Mouse (Mus musculus) midbrain, postnatal 0 days (tissue): ENCODE data around the gene Kalrn. TPM values are rescaled to one million over a fixed set of nuclear protein-coding genes. Genes with fewer than 3 reads are reported as not detected.

Source experiments
- ATAC-seq: fragments of 200-750 bp; cut with Nextera tagmentation; 2 replicates; pipeline ENCODE4 v1.8.0; 2017; ENCODE audit warnings: moderate number of reproducible peaks, mild to moderate bottlenecking, moderate TSS enrichment, moderate library complexity; ENCODE audit not compliant: low FRiP score
- DNase-seq: peaks from one replicate; pipeline ENCODE4 v3.0.0-alpha.2; 2015; ENCODE audit warnings: low spot score
- H3K27ac ChIP-seq: fragments of 300-500 bp; sonication (generic); 2 replicates; pipeline ENCODE4 v1.5.1; 2014; ENCODE audit warnings: low read depth, mild to moderate bottlenecking, low read length, mixed read lengths
- H3K27me3 ChIP-seq: fragments of 300-500 bp; sonication (generic); 2 replicates; pipeline ENCODE4 v1.6.1; 2014; ENCODE audit warnings: low read length, control low read depth, mixed read lengths; ENCODE audit not compliant: insufficient read depth
- H3K36me3 ChIP-seq: fragments of 300-500 bp; sonication (generic); 2 replicates; pipeline ENCODE4 v1.6.1; 2014; ENCODE audit warnings: low read length, control low read depth, mixed read lengths; ENCODE audit not compliant: insufficient read depth
- H3K4me1 ChIP-seq: fragments of 300-500 bp; sonication (generic); 2 replicates; pipeline ENCODE4 v1.6.1; 2014; ENCODE audit warnings: mild to moderate bottlenecking, control low read depth, antibody characterized with exemption, low read length, mixed read lengths; ENCODE audit not compliant: insufficient read depth
- H3K4me2 ChIP-seq: fragments of 300-500 bp; sonication (generic); 2 replicates; pipeline ENCODE4 v1.6.1; 2014; ENCODE audit warnings: low read depth, mild to moderate bottlenecking, low read length, mixed read lengths; ENCODE audit not compliant: poor library complexity, severe bottlenecking
- H3K4me3 ChIP-seq: fragments of 300-500 bp; sonication (generic); 2 replicates; pipeline ENCODE4 v1.5.1; 2014; ENCODE audit warnings: low read depth, mild to moderate bottlenecking, low read length, moderate library complexity
- H3K9ac ChIP-seq: fragments of 300-500 bp; sonication (generic); replicated peaks from 2 replicates; pipeline ENCODE4 v1.6.1; 2014; ENCODE audit warnings: mild to moderate bottlenecking, low read length, moderate library complexity, mixed read lengths; ENCODE audit not compliant: poor library complexity, severe bottlenecking
- H3K9me3 ChIP-seq: fragments of 300-500 bp; sonication (generic); 2 replicates; pipeline ENCODE4 v1.6.1; 2016; ENCODE audit warnings: low read length, control low read depth
- CTCF ChIP-seq: IDR thresholded peaks from 2 replicates; pipeline ENCODE4 v1.5.1; 2016; ENCODE audit warnings: antibody characterized with exemption, mild to moderate bottlenecking
- WGBS: fragments of 180-500 bp; shearing (Covaris S2); extraction: QIAGEN DNeasy Blood & Tissue Kit; methylation state at CpG from one replicate; pipeline ENCODE4 v1.1.7; 2014; 5-methylcytosine and 5-hydroxymethylcytosine counted together
- polyA plus RNA-seq: library from polyadenylated mRNA; unstranded; fragments of >200 nt; fragmentation: Nextera tagmentation; extraction: Ambion mirVana; gene quantifications from 2 replicates; pipeline ENCODE4 v1.2.1, GENCODE M21; 2015
- total RNA-seq: library from RNA; depleted of rRNA; stranded (reverse); fragments of >200 nt; gene quantifications from 2 replicates; pipeline ENCODE4 v1.2.3, GENCODE M21; 2014

Gene Kalrn
- total and polyA plus RNA-seq, 2 experiments from 2014 or later, result 23.6 to 128 TPM

GRCm38 (mm10) chr16:34417383-34417782 lies 155.9 kb downstream of the Kalrn start:
- H3K4me1 ChIP-seq, result peaks cover 10% of the 10 kb centered on the region; the same call in 1 of the 2 replicates
- TF ChIP-seq CTCF, result no peak
- H3K4me2 ChIP-seq, result no peak overlapping the region
- ATAC-seq (no peak), DNase-seq (no peak)
- H3K4me3 ChIP-seq, result no peak overlapping the region
- no peak overlapping the region for H3K9ac ChIP-seq
- H3K27me3 ChIP-seq, result no peaks in the 10 kb centered on the region
- H3K9me3 ChIP-seq, result no peaks in the 10 kb centered on the region
- WGBS, result 78% methylated on average over 3 of the region's 3 CpGs
- H3K36me3 ChIP-seq, result no peaks in the 10 kb centered on the region
- no peak overlapping the region for H3K27ac ChIP-seq

GRCm38 (mm10) chr16:34414581-34414980 lies 158.8 kb downstream of the Kalrn start:
- ATAC-seq (no peak), DNase-seq (peak; percentile 31)
- no peak for TF ChIP-seq CTCF
- H3K27ac ChIP-seq, result no peak overlapping the region
- no peak overlapping the region for H3K4me2 ChIP-seq
- H3K27me3 ChIP-seq, result no peaks in the 10 kb centered on the region
- no peaks in the 10 kb centered on the region for H3K36me3 ChIP-seq
- no peak overlapping the region for H3K9ac ChIP-seq
- H3K4me3 ChIP-seq, result no peak overlapping the region
- H3K9me3 ChIP-seq, result no peaks in the 10 kb centered on the region
- 70% methylated on average over 7 of the region's 7 CpGs for WGBS
- peaks cover 10% of the 10 kb centered on the region; the same call in 1 of the 2 replicates for H3K4me1 ChIP-seq

GRCm38 (mm10) chr16:34413868-34414333 lies 159.4 kb downstream of the Kalrn start:
- no peak for TF ChIP-seq CTCF
- Histone ChIP-seq H3K4me3 (no peak overlapping the region), H3K27ac (peak overlapping the region; percentile 26; the same call in 1 of the 2 replicates), H3K9me3 (no peaks in the 10 kb centered on the region), H3K4me1 (peaks cover 10% of the 10 kb centered on the region; the same call in 1 of the 2 replicates), H3K9ac (no peak overlapping the region), H3K36me3 (no peaks in the 10 kb centered on the region), H3K4me2 (no peak overlapping the region), H3K27me3 (no peaks in the 10 kb centered on the region)
- ATAC-seq, result peak; percentile 65
- 24% methylated on average over 10 of the region's 10 CpGs for WGBS
- peak; percentile 83 for DNase-seq

- TF ChIP-seq CTCF, result no peak
- DNase-seq (no peak), ATAC-seq (no peak)
- H3K4me3 ChIP-seq, result no peak overlapping the region
- 0 out of 2 replicates have a peak, but pooled peaks cover 2% of the 10 kb centered on the region for H3K4me1 ChIP-seq
- no peak overlapping the region for H3K4me2 ChIP-seq
- no peaks in the 10 kb centered on the region for H3K36me3 ChIP-seq
- no peak overlapping the region for H3K9ac ChIP-seq
- WGBS, result 84% methylated on average over 8 of the region's 8 CpGs
- H3K27me3 ChIP-seq, result no peaks in the 10 kb centered on the region
- H3K27ac ChIP-seq, result no peak overlapping the region
- no peaks in the 10 kb centered on the region for H3K9me3 ChIP-seq
Measured at GRCm38 (mm10) chr16:34407036-34407435, 166.3 kb downstream of the Kalrn start.

- Histone ChIP-seq H3K4me1 (0 out of 2 replicates have a peak, but pooled peaks cover 2% of the 10 kb centered on the region), H3K9ac (no peak overlapping the region), H3K27me3 (no peaks in the 10 kb centered on the region), H3K4me3 (no peak overlapping the region), H3K36me3 (no peaks in the 10 kb centered on the region), H3K27ac (no peak overlapping the region), H3K4me2 (no peak overlapping the region), H3K9me3 (no peaks in the 10 kb centered on the region)
- no peak for ATAC-seq
- DNase-seq, result no peak
- WGBS, result 85% methylated on average over 5 of the region's 5 CpGs
- TF ChIP-seq CTCF, result no peak
Measured at GRCm38 (mm10) chr16:34405094-34405493, 168.2 kb downstream of the Kalrn start.

- 0 out of 2 replicates have a peak, but pooled peaks cover 2% of the 10 kb centered on the region for H3K4me1 ChIP-seq
- 69% methylated on average over 1 of the region's 1 CpGs for WGBS
- no peak overlapping the region for H3K4me2 ChIP-seq
- H3K36me3 ChIP-seq, result no peaks in the 10 kb centered on the region
- ATAC-seq, result no peak
- no peaks in the 10 kb centered on the region for H3K27me3 ChIP-seq
- H3K9ac ChIP-seq, result no peak overlapping the region
- H3K9me3 ChIP-seq, result no peaks in the 10 kb centered on the region
- no peak for DNase-seq
- no peak for TF ChIP-seq CTCF
- no peak overlapping the region for H3K27ac ChIP-seq
- no peak overlapping the region for H3K4me3 ChIP-seq
Measured at GRCm38 (mm10) chr16:34401216-34401615, 172.1 kb downstream of the Kalrn start.
